Mouse (Mus musculus) neural tube, embryonic 13.5 days (tissue): Measurements from ENCODE around the gene Ptprz1. TPM values are rescaled to one million over a fixed set of nuclear protein-coding genes. Genes with fewer than 3 reads are reported as not detected.
"Not testable (repeated sequence)": the region's sequence is repeated elsewhere in the genome, so short reads cannot be mapped to it uniquely, and the experiment has no call there.

Source experiments
- ATAC-seq: fragments of 200-750 bp; cut with Nextera tagmentation; 2 replicates; pipeline ENCODE4 v1.8.0; 2017; ENCODE audit warnings: low read depth, mild to moderate bottlenecking, moderate TSS enrichment, moderate library complexity
- H3K27ac ChIP-seq: fragments of 300-500 bp; sonication (generic); replicated peaks from 2 replicates; pipeline ENCODE4 v1.5.1; 2015; ENCODE audit warnings: moderate library complexity, mild to moderate bottlenecking, inconsistent platforms
- H3K27me3 ChIP-seq: fragments of 300-500 bp; sonication (generic); 2 replicates; pipeline ENCODE4 v1.6.1; 2015; ENCODE audit warnings: mild to moderate bottlenecking, inconsistent platforms
- H3K36me3 ChIP-seq: fragments of 300-500 bp; sonication (generic); 2 replicates; pipeline ENCODE4 v1.6.1; 2015; ENCODE audit warnings: mild to moderate bottlenecking, inconsistent platforms
- H3K4me1 ChIP-seq: fragments of 300-500 bp; sonication (generic); replicated peaks from 2 replicates; pipeline ENCODE4 v1.6.1; 2015; ENCODE audit warnings: inconsistent platforms
- H3K4me2 ChIP-seq: fragments of 300-500 bp; sonication (generic); 2 replicates; pipeline ENCODE4 v1.6.1; 2015; ENCODE audit warnings: inconsistent platforms, mild to moderate bottlenecking, moderate library complexity
- H3K4me3 ChIP-seq: fragments of 300-500 bp; sonication (generic); 2 replicates; pipeline ENCODE4 v1.5.1; 2015; ENCODE audit warnings: mild to moderate bottlenecking, inconsistent platforms
- H3K9ac ChIP-seq: fragments of 300-500 bp; sonication (generic); 2 replicates; pipeline ENCODE4 v1.6.1; 2015; ENCODE audit warnings: moderate library complexity, mild to moderate bottlenecking, inconsistent platforms
- H3K9me3 ChIP-seq: fragments of 300-500 bp; sonication (generic); 2 replicates; pipeline ENCODE4 v1.6.1; 2016; ENCODE audit warnings: inconsistent platforms
- WGBS: fragments of 180-500 bp; shearing (Covaris S2); methylation state at CpG from one replicate; pipeline ENCODE4 v1.1.7; 2015; 5-methylcytosine and 5-hydroxymethylcytosine counted together
- polyA plus RNA-seq: library from polyadenylated mRNA; unstranded; fragments of >200 nt; fragmentation: Nextera tagmentation; extraction: Ambion mirVana; gene quantifications from 2 replicates; pipeline ENCODE4 v1.2.1, GENCODE M21; 2015

The Ptprz1 gene
- polyA plus RNA-seq, 1 experiment from 2014 or later: 36.8 TPM

DNA sequence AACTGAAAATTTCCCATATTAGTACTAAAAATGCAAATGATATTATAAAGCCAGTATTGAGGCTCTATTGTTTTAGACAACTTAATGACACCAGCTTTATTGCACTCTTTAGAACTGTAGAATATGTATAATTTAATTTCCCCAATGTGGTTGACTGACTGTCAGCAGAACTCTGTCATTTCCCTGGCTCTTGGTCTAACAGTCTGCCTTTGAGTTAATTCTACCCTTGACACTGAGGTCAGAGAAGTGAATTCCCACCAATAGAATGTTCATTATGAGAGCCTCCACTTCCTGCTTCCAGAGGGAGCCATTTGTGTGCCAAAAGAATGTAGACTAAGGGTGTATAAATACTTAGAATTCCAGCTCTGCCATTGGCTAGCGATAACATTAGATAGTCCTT is 152.9 kb downstream of the Ptprz1 start:
- Histone ChIP-seq H3K4me1 (no peaks in the 10 kb centered on the region), H3K9me3 (no peaks in the 10 kb centered on the region), H3K36me3 (peaks cover 12% of the 10 kb centered on the region; the same call in 1 of the 2 replicates), H3K4me3 (no peak overlapping the region), H3K4me2 (no peak overlapping the region), H3K27me3 (no peaks in the 10 kb centered on the region), H3K27ac (no peak overlapping the region), H3K9ac (no peak overlapping the region)
- ATAC-seq: 0 out of 2 replicates have a peak, but pooled peaks have one; percentile 32
- 65% methylated on average over 1 of the region's 1 CpGs for WGBS

GRCm38 (mm10) chr6:23048836-23049235 is 173.5 kb downstream of the Ptprz1 start:
- ATAC-seq: no peak
- H3K36me3 ChIP-seq: peaks cover 36% of the 10 kb centered on the region
- no peak overlapping the region for H3K27ac ChIP-seq
- H3K9ac ChIP-seq: no peak overlapping the region
- no peaks in the 10 kb centered on the region for H3K27me3 ChIP-seq
- no peaks in the 10 kb centered on the region for H3K4me1 ChIP-seq
- H3K4me2 ChIP-seq: no peak overlapping the region
- WGBS: 88% methylated on average over 4 of the region's 4 CpGs
- H3K9me3 ChIP-seq: no peaks in the 10 kb centered on the region
- no peak overlapping the region for H3K4me3 ChIP-seq

DNA sequence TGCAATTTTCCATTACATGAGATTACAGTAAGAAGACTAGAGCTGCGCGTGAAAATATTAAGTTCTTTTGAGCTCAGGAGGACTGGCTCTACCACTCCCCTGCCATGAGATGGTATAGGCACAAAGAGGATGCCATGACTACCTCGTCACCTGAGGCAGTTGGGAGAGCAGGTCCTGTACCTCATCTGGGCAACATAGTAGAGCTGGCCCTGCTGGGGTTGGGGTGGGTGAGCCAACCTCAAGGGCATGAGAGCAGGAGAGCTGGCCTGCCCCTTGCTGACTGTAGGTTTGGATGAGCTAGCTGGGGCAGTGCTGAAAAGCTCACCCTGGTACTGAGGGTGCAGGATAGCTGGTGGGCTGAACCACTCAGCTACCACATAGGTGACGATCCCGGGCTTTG is 180.4 kb downstream of the Ptprz1 start:
- Histone ChIP-seq H3K9me3 (no peaks in the 10 kb centered on the region), H3K36me3 (peaks cover 24% of the 10 kb centered on the region), H3K27me3 (no peaks in the 10 kb centered on the region), H3K9ac (no peak overlapping the region), H3K4me3 (no peak overlapping the region), H3K4me2 (no peak overlapping the region), H3K4me1 (no peaks in the 10 kb centered on the region), H3K27ac (no peak overlapping the region)
- WGBS: 92% methylated on average over 5 of the region's 5 CpGs
- ATAC-seq: no peak

DNA sequence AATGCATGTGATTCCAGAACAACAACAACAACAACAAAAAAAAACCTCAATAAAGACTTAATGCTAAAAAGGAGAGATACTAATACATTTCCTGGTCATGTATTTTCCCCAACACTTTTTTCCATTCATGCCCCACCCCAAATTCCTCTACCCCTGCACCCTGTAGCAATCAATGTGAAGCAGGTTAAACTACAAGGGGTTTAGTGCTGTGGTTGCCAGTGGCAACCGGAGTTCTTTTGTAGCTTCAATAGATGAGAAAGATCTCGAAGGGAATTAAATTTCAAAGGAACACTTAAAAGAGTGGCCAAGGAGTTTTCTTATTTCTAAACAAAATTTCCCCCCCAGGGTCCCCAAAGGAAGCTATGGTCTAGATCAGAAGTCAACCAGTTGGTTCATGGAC is 200.8 kb downstream of the Ptprz1 start:
- ATAC-seq: no peak
- WGBS: 44% methylated on average over 2 of the region's 2 CpGs

DNA sequence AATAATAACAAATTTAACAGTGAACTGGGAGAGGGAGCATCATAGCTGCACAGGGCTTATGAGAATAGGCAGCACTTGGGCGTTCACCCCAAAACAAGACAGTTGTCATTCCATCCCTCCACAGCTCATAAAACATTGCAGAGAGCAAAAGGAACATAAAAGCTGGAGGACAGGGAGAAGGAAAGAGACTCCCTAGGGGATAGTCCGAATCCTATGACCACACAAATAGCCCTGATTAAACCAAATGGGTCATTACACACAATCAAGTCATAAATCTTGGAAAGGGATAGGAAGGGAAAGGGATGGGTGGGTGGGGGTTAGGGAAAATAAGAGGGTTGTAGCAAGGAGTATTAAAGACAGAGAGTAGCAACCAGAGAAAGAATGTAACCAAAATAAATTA is 203.0 kb downstream of the Ptprz1 start:
- 6% methylated on average over 2 of the region's 2 CpGs for WGBS
- ATAC-seq: no peak
- Histone ChIP-seq H3K4me2 (no peak overlapping the region), H3K4me3 (no peak overlapping the region), H3K27ac (no peak overlapping the region), H3K4me1 (no peaks in the 10 kb centered on the region), H3K27me3 (no peaks in the 10 kb centered on the region), H3K9me3 (no peaks in the 10 kb centered on the region), H3K36me3 (no peaks in the 10 kb centered on the region), H3K9ac (no peak overlapping the region)

More for the DNA sequence above, 200.8 kb downstream of the Ptprz1 start:
- H3K4me2 ChIP-seq: no peak overlapping the region
- H3K9ac ChIP-seq: no peak overlapping the region
- no peaks in the 10 kb centered on the region for H3K27me3 ChIP-seq
- no peak overlapping the region for H3K4me3 ChIP-seq
- H3K4me1 ChIP-seq: no peaks in the 10 kb centered on the region
- no peaks in the 10 kb centered on the region for H3K9me3 ChIP-seq
- no peak overlapping the region for H3K27ac ChIP-seq
- H3K36me3 ChIP-seq: no peaks in the 10 kb centered on the region

GRCm38 (mm10) chr6:23079991-23080680 is 204.8 kb downstream of the Ptprz1 start:
- H3K9me3 ChIP-seq: no peaks in the 10 kb centered on the region
- H3K27me3 ChIP-seq: no peaks in the 10 kb centered on the region
- H3K4me3 ChIP-seq: no peak overlapping the region
- H3K36me3 ChIP-seq: no peaks in the 10 kb centered on the region
- WGBS: 66% methylated on average over 3 of the region's 3 CpGs
- H3K4me2 ChIP-seq: no peak overlapping the region
- H3K27ac ChIP-seq: no peak overlapping the region
- H3K4me1 ChIP-seq: no peaks in the 10 kb centered on the region
- no peak overlapping the region for H3K9ac ChIP-seq
- ATAC-seq: no peak

- Histone ChIP-seq H3K4me2 (no peak overlapping the region), H3K36me3 (no peaks in the 10 kb centered on the region), H3K9ac (no peak overlapping the region), H3K9me3 (peaks cover 7% of the 10 kb centered on the region; the same call in 1 of the 2 replicates), H3K4me3 (no peak overlapping the region), H3K27me3 (no peaks in the 10 kb centered on the region), H3K4me1 (no peaks in the 10 kb centered on the region), H3K27ac (no peak overlapping the region)
- WGBS: 90% methylated on average over 5 of the region's 5 CpGs
- no peak for ATAC-seq
These were observed 209.5 kb downstream of the Ptprz1 start for GRCm38 (mm10) chr6:23084587-23085421.

DNA sequence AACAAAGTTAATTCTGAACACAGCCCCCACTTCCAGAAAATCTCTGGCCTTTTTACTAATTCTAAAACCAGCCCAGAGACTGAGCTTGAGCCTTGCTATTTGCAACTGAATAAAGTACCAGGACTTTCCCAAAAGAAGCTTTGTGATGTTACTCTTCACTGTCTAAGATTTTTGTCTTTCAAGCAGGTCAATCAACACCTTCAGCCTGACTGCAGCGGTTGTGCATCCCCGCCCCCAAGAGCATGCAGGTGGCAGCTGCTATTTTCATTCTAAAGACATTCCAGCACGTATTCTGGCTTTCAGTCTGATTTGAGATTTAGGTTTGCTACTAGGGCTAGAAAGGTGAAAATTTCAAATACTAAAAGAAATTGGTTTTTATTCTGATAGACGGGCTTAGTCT is 214.0 kb downstream of the Ptprz1 start:
- H3K27ac ChIP-seq, H3K4me1 ChIP-seq, H3K4me3 ChIP-seq, H3K9me3 ChIP-seq, ATAC-seq, H3K4me2 ChIP-seq, H3K27me3 ChIP-seq, H3K36me3 ChIP-seq, H3K9ac ChIP-seq: not testable (repeated sequence)
- 78% methylated on average over 4 of the region's 4 CpGs for WGBS

DNA sequence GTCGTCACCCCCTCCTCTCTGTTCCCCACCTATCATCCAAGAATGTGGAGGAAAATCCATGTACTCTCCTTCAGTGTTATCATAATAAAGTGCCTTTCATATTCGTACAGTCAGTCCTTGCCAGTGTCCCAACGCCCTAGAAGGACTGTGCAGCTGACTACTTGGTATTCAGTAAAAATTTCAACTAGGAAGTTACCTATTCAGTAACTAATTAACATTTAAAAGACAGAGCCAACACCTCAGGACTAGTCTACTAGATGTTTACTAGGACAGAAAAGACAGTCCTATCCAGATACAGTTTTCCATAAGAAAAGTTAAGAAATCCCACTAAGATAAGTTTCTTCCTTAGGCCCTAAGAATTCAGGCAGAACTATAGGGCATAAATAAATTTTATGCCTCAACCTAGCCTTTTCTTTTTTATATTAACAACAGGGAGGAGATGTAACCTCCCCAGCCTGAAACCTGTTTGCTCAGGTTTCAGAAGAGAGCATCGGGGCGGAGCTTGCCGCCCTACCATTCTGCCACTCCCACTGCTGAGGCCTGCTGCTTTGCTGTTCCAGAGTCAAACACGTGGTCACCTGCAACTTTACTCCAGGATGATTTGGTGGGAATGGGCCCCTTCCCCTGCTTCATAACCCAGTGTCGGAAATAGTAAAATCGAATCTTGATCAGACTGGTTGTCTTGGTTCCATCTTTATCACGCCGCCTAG is 215.2 kb downstream of the Ptprz1 start:
- H3K9me3 ChIP-seq, ATAC-seq, H3K9ac ChIP-seq, H3K4me2 ChIP-seq, H3K36me3 ChIP-seq, H3K27me3 ChIP-seq, H3K4me3 ChIP-seq, H3K27ac ChIP-seq, H3K4me1 ChIP-seq: not testable (repeated sequence)
- WGBS: 91% methylated on average over 11 of the region's 11 CpGs
